Mouse (Mus musculus): ENCODE measurements at regions not wholly inside any gene's neighbourhood (a gene's known extent, or its start where the extent isn't known, plus 50 kb on each side); places are given as distances from the start of the nearest gene placed in this dataset.

GRCm38 (mm10) chr5:133927054-133927453 lies 172.5 kb upstream of the Castor2 start:
- no peak for TF ChIP-seq CTCF (conservative IDR thresholded peaks at IDR 0.05; ENCODE audit: insufficient read depth, insufficient read length, low read depth, low read length)
- no peak for TF ChIP-seq POLR2A (IDR thresholded peaks at IDR 0.05; ENCODE audit: low read depth, low read length)
